Mouse (Mus musculus) embryo, embryonic 11.5 days (tissue): ENCODE measurements at regions not wholly inside any gene's neighbourhood (a gene's known extent, or its start where the extent isn't known, plus 50 kb on each side); places are given as distances from the start of the nearest gene placed in this dataset.

Experiments
- DNase-seq: peaks from one replicate; pipeline ENCODE4 v3.0.0-alpha.2; 2012; ENCODE audit warnings: low read depth, low spot score

DNA sequence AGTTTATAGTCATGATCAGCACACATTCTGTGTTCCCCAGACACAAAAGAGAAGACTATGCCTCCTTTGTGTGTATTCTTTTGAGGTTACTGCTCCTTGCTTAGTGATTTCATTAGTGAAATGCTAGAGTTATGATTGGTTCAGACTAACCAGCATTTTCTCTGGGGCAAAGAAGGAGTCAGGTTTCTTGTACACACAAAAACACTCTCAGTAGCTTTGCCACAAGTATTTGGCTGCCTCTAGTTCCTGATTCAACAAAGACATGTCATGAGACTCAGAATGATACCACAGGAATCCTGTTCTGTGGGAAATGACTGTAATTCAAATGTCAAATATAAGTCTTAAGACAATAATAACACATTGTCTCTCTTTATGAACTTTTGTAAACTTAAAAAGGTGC, 86.9 kb downstream of the Alx1 start:
- no peak for DNase-seq

- DNase-seq: no peak
Measured at GRCm38 (mm10) chr10:102940823-102941519, 89.0 kb downstream of the Alx1 start.

- DNase-seq: no peak
Measured at GRCm38 (mm10) chr10:102931445-102931844, 98.6 kb downstream of the Alx1 start.

DNA sequence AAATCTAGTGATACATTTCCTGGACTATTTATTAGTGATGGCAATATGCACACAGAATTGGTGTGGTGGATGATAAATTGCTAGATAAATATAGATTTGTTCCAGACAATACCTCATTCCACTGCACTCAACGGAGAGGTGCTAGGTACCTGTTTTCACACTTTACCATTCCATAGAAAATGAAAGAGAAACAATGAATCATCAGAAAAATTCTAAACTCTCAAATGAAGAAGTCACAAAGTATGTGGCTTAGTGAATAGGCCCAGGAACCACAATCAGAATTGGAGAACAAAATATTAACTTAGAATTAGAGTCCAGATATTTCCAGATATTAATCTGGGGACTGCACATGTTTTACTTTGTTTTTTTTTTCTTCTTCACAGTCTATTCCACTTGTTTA, 101.4 kb downstream of the Alx1 start:
- no peak for DNase-seq

GRCm38 (mm10) chr10:102897368-102897767, 132.6 kb downstream of the Alx1 start:
- no peak for DNase-seq

DNA sequence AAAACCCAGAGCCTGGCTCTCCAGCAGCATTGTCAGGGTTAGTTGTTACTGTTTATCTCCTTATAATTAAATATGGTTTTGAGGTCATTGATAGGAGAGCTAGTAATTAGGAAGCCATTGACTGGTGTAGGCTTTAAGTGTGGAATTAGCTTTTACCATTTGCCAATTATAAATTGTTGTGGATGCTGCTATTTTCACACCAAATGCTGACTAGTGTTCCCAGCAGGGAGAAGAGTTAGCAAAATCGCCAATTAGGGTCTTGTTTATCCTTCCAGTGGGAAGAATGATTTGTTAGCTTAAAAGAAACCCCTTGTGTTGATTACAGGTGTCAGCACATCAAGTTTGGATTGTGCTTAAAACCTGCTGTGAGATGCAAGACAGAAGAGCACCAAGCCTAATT, 134.1 kb downstream of the Alx1 start:
- no peak for DNase-seq

GRCm38 (mm10) chr10:102892373-102892772, 137.6 kb downstream of the Alx1 start:
- no peak for DNase-seq

GRCm38 (mm10) chr10:102889709-102890108, 140.3 kb downstream of the Alx1 start:
- no peak for DNase-seq

- no peak for DNase-seq
Measured at GRCm38 (mm10) chr10:102881824-102882438, 148.1 kb downstream of the Alx1 start.

DNA sequence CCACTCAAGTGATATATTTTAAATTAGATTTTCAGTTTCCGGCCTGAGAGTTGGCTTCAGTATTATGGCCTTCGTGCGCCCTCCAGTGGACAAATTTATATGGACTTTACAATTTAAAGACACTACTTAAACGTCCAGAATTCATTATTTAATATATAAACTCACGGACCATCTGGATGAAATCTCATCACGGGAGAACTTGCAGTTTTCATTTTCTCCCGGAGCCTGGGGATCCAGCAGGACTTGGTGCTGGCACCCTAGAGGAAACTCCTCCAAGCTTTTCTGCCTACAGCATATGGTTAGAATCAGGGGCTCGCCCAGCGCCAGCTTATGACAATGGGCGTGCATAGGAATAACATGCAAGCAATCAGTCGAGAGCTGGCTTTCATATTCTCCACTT, 152.0 kb downstream of the Alx1 start:
- DNase-seq: peak; percentile 22

DNA sequence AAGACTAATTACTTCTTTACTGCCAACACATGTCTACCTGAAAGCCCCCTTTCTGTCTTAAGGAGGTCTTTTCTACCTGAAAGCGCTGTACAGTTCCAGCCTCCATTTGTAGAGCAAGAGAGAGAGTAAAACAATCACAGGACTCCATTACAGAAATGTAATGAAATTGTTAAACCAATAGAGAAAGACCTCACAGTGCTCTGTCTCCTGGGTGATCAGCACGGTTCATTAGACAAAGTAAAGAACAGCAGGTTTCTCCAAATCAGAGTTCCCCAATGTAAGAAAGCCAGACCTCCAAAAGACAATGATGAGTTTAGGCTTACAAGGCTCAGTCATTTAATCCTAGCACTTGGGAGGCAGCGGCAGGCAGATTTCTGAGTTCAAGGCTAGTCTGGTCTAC, 153.1 kb downstream of the Alx1 start:
- no peak for DNase-seq

GRCm38 (mm10) chr10:102866920-102867319, 163.1 kb downstream of the Alx1 start:
- DNase-seq: no peak

- DNase-seq: peak; percentile 19
Measured at GRCm38 (mm10) chr10:102836567-102837224, 193.3 kb downstream of the Alx1 start.

DNA sequence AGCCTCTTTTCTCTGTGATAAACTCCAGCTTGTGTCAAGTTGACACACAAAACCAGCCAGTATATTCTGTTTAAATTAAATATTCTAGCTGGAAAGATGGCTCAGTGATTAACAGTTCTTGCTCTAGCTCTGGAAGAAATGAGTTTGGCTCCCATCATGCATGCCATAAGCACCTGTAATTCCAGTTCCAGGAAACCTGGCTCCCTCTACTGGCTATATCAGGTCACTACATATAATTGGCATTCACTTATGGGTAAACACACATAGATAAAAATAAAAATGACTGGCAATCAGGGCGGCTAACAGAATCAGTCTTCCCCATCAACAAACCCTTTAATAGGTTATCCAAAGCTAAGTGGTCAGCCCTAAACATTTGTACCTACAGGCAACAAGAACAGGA, 194.2 kb downstream of the Alx1 start:
- peak; percentile 3 for DNase-seq

- no peak for DNase-seq
Measured at GRCm38 (mm10) chr10:102829606-102830005, 200.4 kb downstream of the Alx1 start.

DNA sequence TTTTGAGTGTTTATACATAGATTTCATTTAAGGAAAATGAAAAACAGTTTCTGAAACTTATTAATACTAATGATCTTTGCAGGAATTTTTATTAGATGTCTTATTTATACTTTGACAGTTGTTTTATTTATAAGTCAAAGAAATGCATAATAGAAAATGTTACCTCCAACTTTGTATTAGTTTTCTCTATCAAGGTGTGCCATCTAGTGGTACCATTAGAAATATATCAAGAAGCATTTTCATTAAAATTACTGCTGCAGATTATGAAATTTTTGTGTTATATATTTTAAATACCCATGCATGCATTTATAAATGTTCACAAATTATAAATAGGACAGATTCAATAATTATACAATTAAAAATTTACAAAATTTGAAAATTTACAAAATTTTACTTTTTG, 206.6 kb downstream of the Alx1 start:
- DNase-seq: no peak

GRCm38 (mm10) chr10:102801391-102801790, 228.6 kb downstream of the Alx1 start:
- no peak for DNase-seq

- DNase-seq: no peak
Measured at GRCm38 (mm10) chr10:102779243-102779642, 250.8 kb downstream of the Alx1 start.

DNA sequence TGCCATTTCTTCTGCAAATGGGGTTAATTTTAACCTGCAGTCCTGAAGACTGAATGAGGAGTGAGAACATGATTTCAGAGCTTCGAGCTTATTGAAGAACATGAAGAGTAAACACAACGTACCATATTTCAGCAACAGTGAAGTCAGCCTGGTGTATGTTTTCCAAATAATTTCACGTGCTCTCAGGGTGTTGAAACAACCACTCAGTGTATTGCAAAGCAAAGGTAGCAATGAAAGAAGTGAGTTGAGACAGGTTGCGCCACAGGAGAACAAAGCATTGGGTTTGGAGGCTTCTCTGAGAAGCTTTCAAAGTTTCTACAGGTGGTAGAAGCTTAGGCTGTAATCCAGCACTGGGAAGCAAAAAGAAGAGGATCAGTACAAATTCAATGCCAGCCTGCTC, 251.7 kb downstream of the Rassf9 start:
- DNase-seq: no peak

- no peak for DNase-seq
Measured at GRCm38 (mm10) chr10:102762378-102762777, 250.4 kb downstream of the Rassf9 start.

DNA sequence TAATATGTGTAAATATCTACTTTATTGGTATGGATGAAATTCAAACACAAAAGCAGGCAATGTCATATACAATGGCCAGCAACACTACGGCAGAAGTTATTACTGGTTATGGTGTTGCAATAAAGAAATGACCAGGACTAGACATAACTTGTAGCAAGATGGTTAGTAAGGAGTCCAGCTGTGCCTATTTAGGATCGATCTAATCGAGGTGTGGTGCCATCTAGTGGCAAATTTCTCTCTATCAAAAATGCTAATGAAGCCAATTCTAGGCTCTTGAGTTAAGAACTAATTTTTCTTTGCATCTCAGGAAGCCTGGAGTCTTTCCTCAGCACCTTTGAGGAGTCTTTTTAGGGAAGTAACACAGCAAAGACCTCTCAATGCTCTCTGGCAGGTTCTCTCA, 223.2 kb downstream of the Rassf9 start:
- DNase-seq: peak; percentile 8

- DNase-seq: no peak
Measured at GRCm38 (mm10) chr10:102732420-102732819, 220.4 kb downstream of the Rassf9 start.

- no peak for DNase-seq
Measured at GRCm38 (mm10) chr10:102712263-102712662, 200.2 kb downstream of the Rassf9 start.
